Mouse (Mus musculus): ENCODE measurements around the gene Cd3d. TPM values are rescaled to one million over a fixed set of nuclear protein-coding genes. Genes with fewer than 3 reads are reported as not detected.

Gene Cd3d
- polyA plus RNA-seq, 1 experiment from 2014 or later: not detected

- no peaks in the 10 kb centered on the region for H3K36me3 ChIP-seq (ENCODE audit: control insufficient read depth, insufficient read depth, low read length)
- no peak overlapping the region for H3K9ac ChIP-seq (ENCODE audit: low read depth, low read length)
- no peak overlapping the region for H3K4me2 ChIP-seq (ENCODE audit: low read depth, low read length)
- H3K4me3 ChIP-seq (ENCODE audit: low read length): no peak overlapping the region
- H3K27me3 ChIP-seq (replicated peaks; ENCODE audit: control insufficient read depth, insufficient read depth, low read length): no peaks in the 10 kb centered on the region
- H3K9me3 ChIP-seq (ENCODE audit: control insufficient read depth, low read length): no peaks in the 10 kb centered on the region
- 59% methylated on average over 3 of the region's 3 CpGs for WGBS
- no peak overlapping the region for H3K27ac ChIP-seq (ENCODE audit: low read length)
- no peaks in the 10 kb centered on the region for H3K4me1 ChIP-seq (ENCODE audit: control insufficient read depth, insufficient read depth, low read length)
- ATAC-seq: no peak
These were observed 18.7 kb downstream of the Cd3d start for GRCm38 (mm10) chr9:45000249-45000648.

- WGBS: 67% methylated on average over 12 of the region's 12 CpGs
- Histone ChIP-seq H3K4me2 (ENCODE audit: low read depth, low read length) (no peak overlapping the region), H3K4me3 (ENCODE audit: low read length) (no peak overlapping the region), H3K36me3 (ENCODE audit: control insufficient read depth, insufficient read depth, low read length) (no peaks in the 10 kb centered on the region), H3K9me3 (ENCODE audit: control insufficient read depth, low read length) (no peaks in the 10 kb centered on the region), H3K27ac (ENCODE audit: low read length) (no peak overlapping the region), H3K4me1 (ENCODE audit: control insufficient read depth, insufficient read depth, low read length) (no peaks in the 10 kb centered on the region), H3K9ac (ENCODE audit: low read depth, low read length) (no peak overlapping the region), H3K27me3 (replicated peaks; ENCODE audit: control insufficient read depth, insufficient read depth, low read length) (no peaks in the 10 kb centered on the region; the same call in 1 of the 2 replicates)
- ATAC-seq: no peak
These were observed 25.8 kb downstream of the Cd3d start for GRCm38 (mm10) chr9:45007404-45007803.

- Histone ChIP-seq H3K9me3 (ENCODE audit: control insufficient read depth, low read length) (no peaks in the 10 kb centered on the region), H3K4me2 (ENCODE audit: low read depth, low read length) (no peak overlapping the region), H3K9ac (ENCODE audit: low read depth, low read length) (no peak overlapping the region), H3K27ac (ENCODE audit: low read length) (no peak overlapping the region), H3K27me3 (replicated peaks; ENCODE audit: control insufficient read depth, insufficient read depth, low read length) (no peaks in the 10 kb centered on the region; the same call in 1 of the 2 replicates), H3K4me1 (ENCODE audit: control insufficient read depth, insufficient read depth, low read length) (no peaks in the 10 kb centered on the region), H3K36me3 (ENCODE audit: control insufficient read depth, insufficient read depth, low read length) (no peaks in the 10 kb centered on the region), H3K4me3 (ENCODE audit: low read length) (no peak overlapping the region)
- ATAC-seq: no peak
- WGBS: 76% methylated on average over 4 of the region's 4 CpGs
These were observed 26.8 kb downstream of the Cd3d start for GRCm38 (mm10) chr9:45008342-45008741.

- no peaks in the 10 kb centered on the region; the same call in 1 of the 2 replicates for H3K27me3 ChIP-seq (replicated peaks; ENCODE audit: control insufficient read depth, insufficient read depth, low read length)
- H3K4me1 ChIP-seq (ENCODE audit: control insufficient read depth, insufficient read depth, low read length): no peaks in the 10 kb centered on the region
- no peaks in the 10 kb centered on the region for H3K9me3 ChIP-seq (ENCODE audit: control insufficient read depth, low read length)
- H3K36me3 ChIP-seq (ENCODE audit: control insufficient read depth, insufficient read depth, low read length): no peaks in the 10 kb centered on the region
- H3K9ac ChIP-seq (ENCODE audit: low read depth, low read length): no peak within 1 kb of the TSS
- H3K4me2 ChIP-seq (ENCODE audit: low read depth, low read length): no peak within 1 kb of the TSS
- WGBS: 85% methylated on average over 19 of the region's 19 CpGs
- H3K27ac ChIP-seq (ENCODE audit: low read length): no peak within 1 kb of the TSS
- no peak for ATAC-seq
- H3K4me3 ChIP-seq (ENCODE audit: low read length): no peak within 1 kb of the TSS
These were observed 27.8 kb downstream of the Cd3d start, which contains the start of gene Cd3e for GRCm38 (mm10) chr9:45009180-45010078. Cd3e (minus strand) TSS chr9:45009627.

GRCm38 (mm10) chr9:45010461-45010860 lies 28.9 kb downstream of the Cd3d start:
- no peak overlapping the region for H3K4me3 ChIP-seq (ENCODE audit: low read length)
- H3K4me1 ChIP-seq (ENCODE audit: control insufficient read depth, insufficient read depth, low read length): no peaks in the 10 kb centered on the region
- no peak overlapping the region for H3K27ac ChIP-seq (ENCODE audit: low read length)
- H3K36me3 ChIP-seq (ENCODE audit: control insufficient read depth, insufficient read depth, low read length): no peaks in the 10 kb centered on the region
- WGBS: 68% methylated on average over 4 of the region's 4 CpGs
- H3K4me2 ChIP-seq (ENCODE audit: low read depth, low read length): no peak overlapping the region
- no peak for ATAC-seq
- no peak overlapping the region for H3K9ac ChIP-seq (ENCODE audit: low read depth, low read length)
- H3K9me3 ChIP-seq (ENCODE audit: control insufficient read depth, low read length): no peaks in the 10 kb centered on the region
- H3K27me3 ChIP-seq (replicated peaks; ENCODE audit: control insufficient read depth, insufficient read depth, low read length): no peaks in the 10 kb centered on the region; the same call in 1 of the 2 replicates

GRCm38 (mm10) chr9:45011291-45011690 lies 29.7 kb downstream of the Cd3d start:
- Histone ChIP-seq H3K27me3 (replicated peaks; ENCODE audit: control insufficient read depth, insufficient read depth, low read length) (no peaks in the 10 kb centered on the region; the same call in 1 of the 2 replicates), H3K9me3 (ENCODE audit: control insufficient read depth, low read length) (no peaks in the 10 kb centered on the region), H3K4me1 (ENCODE audit: control insufficient read depth, insufficient read depth, low read length) (no peaks in the 10 kb centered on the region), H3K27ac (ENCODE audit: low read length) (no peak overlapping the region), H3K4me2 (ENCODE audit: low read depth, low read length) (no peak overlapping the region), H3K36me3 (ENCODE audit: control insufficient read depth, insufficient read depth, low read length) (no peaks in the 10 kb centered on the region), H3K4me3 (ENCODE audit: low read length) (no peak overlapping the region), H3K9ac (ENCODE audit: low read depth, low read length) (no peak overlapping the region)
- WGBS: 45% methylated on average over 6 of the region's 6 CpGs
- ATAC-seq: no peak

- no peak for ATAC-seq
- H3K4me1 ChIP-seq (ENCODE audit: control insufficient read depth, insufficient read depth, low read length): no peaks in the 10 kb centered on the region
- H3K4me3 ChIP-seq (ENCODE audit: low read length): no peak overlapping the region
- no peaks in the 10 kb centered on the region for H3K9me3 ChIP-seq (ENCODE audit: control insufficient read depth, low read length)
- H3K4me2 ChIP-seq (ENCODE audit: low read depth, low read length): no peak overlapping the region
- no peak overlapping the region for H3K9ac ChIP-seq (ENCODE audit: low read depth, low read length)
- H3K27me3 ChIP-seq (replicated peaks; ENCODE audit: control insufficient read depth, insufficient read depth, low read length): no peaks in the 10 kb centered on the region
- H3K36me3 ChIP-seq (ENCODE audit: control insufficient read depth, insufficient read depth, low read length): no peaks in the 10 kb centered on the region
- 46% methylated on average over 2 of the region's 2 CpGs for WGBS
- H3K27ac ChIP-seq (ENCODE audit: low read length): no peak overlapping the region
These were observed 33.3 kb downstream of the Cd3d start for GRCm38 (mm10) chr9:45014879-45015278.

GRCm38 (mm10) chr9:45015841-45016240 lies 34.3 kb downstream of the Cd3d start:
- no peak overlapping the region for H3K9ac ChIP-seq (ENCODE audit: low read depth, low read length)
- no peaks in the 10 kb centered on the region for H3K27me3 ChIP-seq (replicated peaks; ENCODE audit: control insufficient read depth, insufficient read depth, low read length)
- no peaks in the 10 kb centered on the region for H3K36me3 ChIP-seq (ENCODE audit: control insufficient read depth, insufficient read depth, low read length)
- WGBS: 67% methylated on average over 3 of the region's 3 CpGs
- no peaks in the 10 kb centered on the region for H3K4me1 ChIP-seq (ENCODE audit: control insufficient read depth, insufficient read depth, low read length)
- no peak overlapping the region for H3K4me3 ChIP-seq (ENCODE audit: low read length)
- H3K9me3 ChIP-seq (ENCODE audit: control insufficient read depth, low read length): no peaks in the 10 kb centered on the region
- no peak overlapping the region for H3K4me2 ChIP-seq (ENCODE audit: low read depth, low read length)
- ATAC-seq: no peak
- H3K27ac ChIP-seq (ENCODE audit: low read length): no peak overlapping the region

GRCm38 (mm10) chr9:45018031-45018430 lies 36.4 kb downstream of the Cd3d start:
- H3K9me3 ChIP-seq (ENCODE audit: control insufficient read depth, low read length): no peaks in the 10 kb centered on the region
- no peak overlapping the region for H3K27ac ChIP-seq (ENCODE audit: low read length)
- no peak for ATAC-seq
- no peaks in the 10 kb centered on the region for H3K36me3 ChIP-seq (ENCODE audit: control insufficient read depth, insufficient read depth, low read length)
- H3K4me1 ChIP-seq (ENCODE audit: control insufficient read depth, insufficient read depth, low read length): no peaks in the 10 kb centered on the region
- 79% methylated on average over 11 of the region's 11 CpGs for WGBS
- no peak overlapping the region for H3K4me2 ChIP-seq (ENCODE audit: low read depth, low read length)
- H3K27me3 ChIP-seq (replicated peaks; ENCODE audit: control insufficient read depth, insufficient read depth, low read length): no peaks in the 10 kb centered on the region
- H3K9ac ChIP-seq (ENCODE audit: low read depth, low read length): no peak overlapping the region
- H3K4me3 ChIP-seq (ENCODE audit: low read length): no peak overlapping the region
